Mouse (Mus musculus) hindbrain, embryonic 10.5 days (tissue): Measurements from ENCODE around the gene Hbb-y. TPM values are rescaled to one million over a fixed set of nuclear protein-coding genes. Genes with fewer than 3 reads are reported as not detected.
"Not testable (repeated sequence)": the region's sequence is repeated elsewhere in the genome, so short reads cannot be mapped to it uniquely, and the experiment has no call there.

Source experiments
- DNase-seq: peaks from one replicate; pipeline ENCODE4 v3.0.0-alpha.2; 2017; ENCODE audit warnings: low spot score
- H3K27ac ChIP-seq: fragments of 300-500 bp; sonication (generic); 2 replicates; pipeline ENCODE4 v1.5.1; 2016; ENCODE audit warnings: mild to moderate bottlenecking, moderate library complexity
- H3K27me3 ChIP-seq: fragments of 300-500 bp; sonication (generic); 2 replicates; pipeline ENCODE4 v1.6.1; 2016; ENCODE audit warnings: mild to moderate bottlenecking; ENCODE audit not compliant: poor library complexity, insufficient read depth, severe bottlenecking
- H3K36me3 ChIP-seq: fragments of 300-500 bp; sonication (generic); 2 replicates; pipeline ENCODE4 v1.6.1; 2016; ENCODE audit warnings: mild to moderate bottlenecking, moderate library complexity
- H3K4me1 ChIP-seq: fragments of 300-500 bp; sonication (generic); replicated peaks from 2 replicates; pipeline ENCODE4 v1.6.1; 2016; ENCODE audit warnings: mild to moderate bottlenecking
- H3K4me3 ChIP-seq: fragments of 300-500 bp; sonication (generic); 2 replicates; pipeline ENCODE4 v1.5.1; 2016; ENCODE audit warnings: mild to moderate bottlenecking, moderate library complexity
- H3K9me3 ChIP-seq: fragments of 300-500 bp; sonication (generic); 2 replicates; pipeline ENCODE4 v1.6.1; 2016; ENCODE audit warnings: mild to moderate bottlenecking, moderate library complexity
- WGBS: fragments of 180-500 bp; shearing (Covaris S2); methylation state at CpG from one replicate; pipeline ENCODE4 v1.1.7; 2016; 5-methylcytosine and 5-hydroxymethylcytosine counted together
- polyA plus RNA-seq: library from polyadenylated mRNA; unstranded; fragments of >200 nt; fragmentation: Nextera tagmentation; extraction: Ambion mirVana; gene quantifications from 2 replicates; pipeline ENCODE4 v1.2.1, GENCODE M21; 2016

Gene Hbb-y
- polyA plus RNA-seq, 1 experiment from 2014 or later: 8,684 TPM

DNA sequence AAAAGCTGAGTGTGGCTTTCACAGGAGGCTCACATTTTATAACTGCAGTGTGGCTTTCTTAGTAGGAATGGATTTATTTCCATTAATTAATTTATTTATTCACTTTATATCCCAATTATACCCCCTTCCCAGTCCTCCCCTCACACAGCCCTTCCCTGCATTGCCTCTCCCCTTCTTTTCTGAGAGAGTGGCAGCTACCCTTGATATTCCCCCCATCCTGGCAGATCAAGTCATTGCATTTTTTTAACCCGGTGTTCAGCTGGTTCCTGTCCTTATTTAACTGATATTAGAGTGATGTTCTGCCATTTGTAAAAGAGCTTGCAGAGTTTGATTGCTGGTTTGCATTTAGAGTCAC lies 43.2 kb downstream of the Hbb-y start:
- WGBS: 75% methylated on average over 1 of the region's 1 CpGs

DNA sequence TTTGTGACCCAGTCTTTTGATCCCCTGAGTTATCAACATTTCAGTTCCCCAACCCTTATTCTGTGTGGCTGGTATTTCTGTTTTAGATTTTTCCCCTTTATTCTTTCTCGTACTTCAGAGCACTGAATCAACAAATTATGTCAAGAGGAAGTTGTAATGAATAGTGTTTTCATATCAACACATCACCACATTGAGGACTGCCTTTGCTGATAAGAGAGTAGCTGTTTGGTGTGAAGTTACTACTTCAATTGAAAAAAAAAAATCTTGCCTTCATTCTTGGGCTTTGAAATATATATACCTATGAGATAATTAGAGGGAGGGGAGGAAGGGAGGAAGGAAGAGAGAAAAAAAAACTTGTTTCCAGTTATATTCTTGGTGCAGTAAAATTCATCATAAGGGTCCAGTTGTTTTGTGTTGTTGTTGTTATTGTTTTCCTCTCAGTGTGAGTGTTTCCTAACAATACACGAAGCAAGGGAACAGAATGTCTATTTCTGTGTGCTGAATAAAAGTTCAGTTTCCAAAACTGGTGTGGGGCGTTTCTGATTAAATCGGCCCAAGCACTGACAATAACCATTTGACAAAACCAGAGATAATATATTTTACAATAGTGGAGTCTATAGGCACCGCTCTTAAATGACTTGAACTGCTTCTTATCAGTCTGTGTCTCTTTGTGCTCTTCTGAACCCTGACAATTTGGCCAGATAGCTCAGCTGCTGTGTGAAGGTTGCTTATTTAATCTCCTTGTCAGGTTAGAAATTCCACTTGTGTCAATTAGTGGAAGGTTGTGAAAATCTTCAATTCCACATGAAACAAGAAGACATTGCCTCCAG lies 43.8 kb downstream of the Hbb-y start:
- Histone ChIP-seq H3K27ac (no peak overlapping the region), H3K27me3 (no peaks in the 10 kb centered on the region), H3K9me3 (no peaks in the 10 kb centered on the region), H3K4me3 (no peak overlapping the region), H3K4me1 (no peaks in the 10 kb centered on the region), H3K36me3 (no peaks in the 10 kb centered on the region)
- 79% methylated on average over 5 of the region's 5 CpGs for WGBS
- DNase-seq: no peak

More for the DNA sequence above, 43.2 kb downstream of the Hbb-y start:
- no peaks in the 10 kb centered on the region for H3K36me3 ChIP-seq
- no peaks in the 10 kb centered on the region for H3K4me1 ChIP-seq
- H3K27me3 ChIP-seq: no peaks in the 10 kb centered on the region
- no peaks in the 10 kb centered on the region for H3K9me3 ChIP-seq
- no peak overlapping the region for H3K4me3 ChIP-seq
- no peak for DNase-seq
- H3K27ac ChIP-seq: no peak overlapping the region

DNA sequence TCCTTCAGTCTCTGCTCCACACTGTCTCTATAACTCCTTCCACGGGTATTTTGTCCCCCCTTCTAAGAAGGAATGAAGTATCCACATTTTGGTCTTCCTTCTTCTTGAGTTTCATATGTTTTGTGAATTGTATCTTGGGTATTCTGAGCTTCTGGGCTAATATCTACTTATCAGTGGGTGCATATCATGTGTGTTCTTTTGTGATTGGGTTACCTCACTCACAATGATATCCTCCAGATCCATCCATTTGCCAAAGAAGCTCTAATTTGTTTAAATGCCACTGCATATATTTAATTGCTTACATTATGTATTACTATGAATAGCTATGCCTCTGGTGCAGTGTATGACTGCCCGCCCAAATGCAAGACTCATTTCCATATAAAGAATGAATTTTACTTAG lies 44.9 kb downstream of the Hbb-y start:
- not testable (repeated sequence) for H3K27ac ChIP-seq, H3K27me3 ChIP-seq, H3K9me3 ChIP-seq, H3K4me3 ChIP-seq, DNase-seq, H3K4me1 ChIP-seq, H3K36me3 ChIP-seq
- 77% methylated on average over 2 of the region's 2 CpGs for WGBS

DNA sequence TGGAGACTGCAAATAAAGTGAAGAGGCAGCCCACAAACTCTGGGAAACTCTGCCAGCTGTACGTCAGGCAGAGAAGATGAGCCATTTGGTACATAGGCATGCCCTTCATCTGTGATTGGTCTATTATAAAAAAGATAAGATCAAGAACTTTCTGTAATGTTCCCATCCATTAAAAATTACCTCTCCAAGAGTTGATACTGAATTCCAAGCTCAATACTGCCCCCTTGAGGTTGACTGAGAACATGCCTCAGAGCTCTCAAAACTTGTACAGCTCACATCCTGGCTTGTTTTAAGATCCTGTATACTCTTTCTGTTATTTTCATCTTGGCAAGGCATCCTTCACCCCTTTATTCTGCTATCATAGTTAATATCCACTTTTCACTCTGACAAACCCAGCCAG lies 46.2 kb downstream of the Hbb-y start:
- DNase-seq: peak; percentile 7
- H3K4me1 ChIP-seq: no peaks in the 10 kb centered on the region
- H3K36me3 ChIP-seq: no peaks in the 10 kb centered on the region
- no peaks in the 10 kb centered on the region for H3K9me3 ChIP-seq
- H3K27ac ChIP-seq: no peak overlapping the region
- H3K27me3 ChIP-seq: no peaks in the 10 kb centered on the region
- 78% methylated on average over 1 of the region's 1 CpGs for WGBS
- no peak overlapping the region for H3K4me3 ChIP-seq

Other genes with a start within 250 kb of the Hbb-y start
- not detected in 2 replicates for gene Olfr620, start 240.7 kb downstream of the Hbb-y start, polyA plus RNA-seq
- not detected in 2 replicates for gene Olfr622, start 210.5 kb downstream of the Hbb-y start, polyA plus RNA-seq
- gene Olfr623, start 189.5 kb downstream of the Hbb-y start, polyA plus RNA-seq: not detected in 2 replicates
- gene Olfr624, start 182.0 kb downstream of the Hbb-y start, polyA plus RNA-seq: 0.03 TPM in 1 of 2 replicates, not detected in the other
- gene Olfr625-ps1, start 170.5 kb downstream of the Hbb-y start, polyA plus RNA-seq: not detected in 2 replicates
- not detected in 2 replicates for gene Olfr243, start 138.5 kb downstream of the Hbb-y start, polyA plus RNA-seq
- not detected in 2 replicates for gene Olfr628, start 122.8 kb downstream of the Hbb-y start, polyA plus RNA-seq
- gene Olfr629, start 108.3 kb downstream of the Hbb-y start, polyA plus RNA-seq: not detected in 2 replicates
- gene Olfr630, start 95.9 kb downstream of the Hbb-y start, polyA plus RNA-seq: not detected in 2 replicates
- gene Olfr69, start 81.6 kb downstream of the Hbb-y start, polyA plus RNA-seq: not detected in 2 replicates
- gene Olfr68, start 73.5 kb downstream of the Hbb-y start, polyA plus RNA-seq: not detected in 2 replicates
- not detected in 2 replicates for gene Olfr67, start 61.4 kb downstream of the Hbb-y start, polyA plus RNA-seq
- 187 and 377 TPM in 2 replicates for gene Hbb-bt, start 39.2 kb downstream of the Hbb-y start, polyA plus RNA-seq
- 78.1 and 116 TPM in 2 replicates for gene Hbb-bs, start 25.1 kb downstream of the Hbb-y start, polyA plus RNA-seq
- 0.63 TPM in 1 of 2 replicates, not detected in the other for gene Hbb-bh2, start 12.7 kb downstream of the Hbb-y start, polyA plus RNA-seq
- 3,568 and 4,570 TPM in 2 replicates for gene Hbb-bh1, start 10.1 kb downstream of the Hbb-y start, polyA plus RNA-seq
- not detected in 2 replicates for gene Olfr66, start 33.0 kb upstream of the Hbb-y start, polyA plus RNA-seq
- not detected in 2 replicates for gene Olfr64, start 41.3 kb upstream of the Hbb-y start, polyA plus RNA-seq
- gene Olfr65, start 50.3 kb upstream of the Hbb-y start, polyA plus RNA-seq: not detected in 2 replicates
- gene Olfr631, start 75.6 kb upstream of the Hbb-y start, polyA plus RNA-seq: not detected in 2 replicates
- not detected in 2 replicates for gene Olfr632, start 81.1 kb upstream of the Hbb-y start, polyA plus RNA-seq
- gene Olfr633, start 91.2 kb upstream of the Hbb-y start, polyA plus RNA-seq: not detected in 2 replicates
- gene Olfr635, start 117.9 kb upstream of the Hbb-y start, polyA plus RNA-seq: 0.03 TPM in 1 of 2 replicates, not detected in the other
- not detected in 2 replicates for gene Olfr638, start 145.5 kb upstream of the Hbb-y start, polyA plus RNA-seq
- 0.02 TPM in 1 of 2 replicates, not detected in the other for gene Olfr639, start 164.1 kb upstream of the Hbb-y start, polyA plus RNA-seq
- not detected in 2 replicates for gene Olfr640, start 172.4 kb upstream of the Hbb-y start, polyA plus RNA-seq
- not detected in 2 replicates for gene Olfr641, start 182.2 kb upstream of the Hbb-y start, polyA plus RNA-seq
- gene Olfr642, start 199.4 kb upstream of the Hbb-y start, polyA plus RNA-seq: not detected in 2 replicates
- not detected in 2 replicates for gene 4930516K23Rik, start 208.2 kb upstream of the Hbb-y start, polyA plus RNA-seq
- gene Olfr644, start 218.7 kb upstream of the Hbb-y start, polyA plus RNA-seq: not detected in 2 replicates
- not detected in 2 replicates for gene Olfr645, start 232.2 kb upstream of the Hbb-y start, polyA plus RNA-seq